Mouse (Mus musculus): ENCODE measurements around the gene Dbn1. TPM values are rescaled to one million over a fixed set of nuclear protein-coding genes. Genes with fewer than 3 reads are reported as not detected.
A peak's percentile ranks its signal among the peaks of the same experiment; 100 is the strongest.

The Dbn1 gene
- polyA plus RNA-seq, 1 experiment from 2014 or later, result 111 TPM

DNA sequence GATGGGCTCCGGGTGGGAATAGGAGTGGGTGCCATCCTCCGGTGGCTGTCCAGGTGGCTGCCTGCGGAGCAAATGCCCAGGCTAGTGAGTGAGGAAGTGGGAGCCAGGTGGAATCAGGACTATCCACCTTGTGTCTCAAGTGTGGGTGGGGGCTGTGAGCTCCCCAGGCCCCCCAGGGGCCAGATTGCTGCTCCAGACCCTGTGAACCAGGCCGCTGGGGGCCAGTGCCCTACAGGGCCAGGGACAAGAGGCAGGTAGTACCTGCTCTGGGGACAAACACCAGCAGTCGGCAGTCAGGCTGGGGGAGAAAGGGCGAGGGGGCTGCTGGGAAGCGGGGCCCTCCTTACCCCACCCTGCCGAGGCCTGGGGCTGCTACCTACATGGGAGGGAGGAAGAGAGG, 11.7 kb downstream of the Dbn1 start:
- Histone ChIP-seq H3K36me3 (ENCODE audit: control insufficient read depth, insufficient read depth, low read length) (peaks cover 24% of the 10 kb centered on the region), H3K27me3 (ENCODE audit: control insufficient read depth, insufficient read depth, low read length) (no peaks in the 10 kb centered on the region), H3K4me2 (ENCODE audit: low read depth, low read length) (no peak overlapping the region), H3K27ac (ENCODE audit: low read length) (no peak overlapping the region), H3K9ac (ENCODE audit: low read length) (no peak overlapping the region), H3K9me3 (replicated peaks; ENCODE audit: control insufficient read depth, low read length) (no peaks in the 10 kb centered on the region), H3K4me1 (ENCODE audit: control insufficient read depth, insufficient read depth, low read length) (peaks cover 12% of the 10 kb centered on the region), H3K4me3 (replicated peaks; ENCODE audit: low read length) (no peak overlapping the region)
- 90% methylated on average over 8 of the region's 8 CpGs for WGBS
- ATAC-seq (ENCODE audit: insufficient read depth, low FRiP score), result no peak

DNA sequence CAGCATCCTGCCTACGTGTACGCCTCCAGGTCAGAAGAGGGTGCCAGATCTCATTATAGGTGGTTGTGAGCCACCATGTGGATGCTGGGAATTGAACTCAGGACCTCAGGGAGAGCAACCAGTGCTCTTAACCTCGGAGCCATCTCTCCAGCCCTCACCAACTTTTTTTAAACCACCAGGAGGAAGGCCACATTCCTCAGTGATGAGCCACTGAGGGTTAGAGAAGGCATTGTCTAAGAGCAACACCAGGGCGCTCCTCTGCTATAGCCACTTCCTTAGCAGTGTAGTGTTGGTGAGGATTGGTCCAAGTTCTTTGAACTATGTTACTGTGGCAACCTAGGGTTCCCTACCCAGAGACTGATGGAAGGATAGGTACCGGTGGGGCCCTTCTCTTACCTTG, 12.2 kb downstream of the Dbn1 start:
- Histone ChIP-seq H3K9ac (ENCODE audit: low read length) (no peak overlapping the region), H3K36me3 (ENCODE audit: control insufficient read depth, insufficient read depth, low read length) (peaks cover 21% of the 10 kb centered on the region), H3K27ac (ENCODE audit: low read length) (no peak overlapping the region), H3K9me3 (replicated peaks; ENCODE audit: control insufficient read depth, low read length) (no peaks in the 10 kb centered on the region), H3K4me2 (ENCODE audit: low read depth, low read length) (no peak overlapping the region), H3K4me1 (ENCODE audit: control insufficient read depth, insufficient read depth, low read length) (peaks cover 17% of the 10 kb centered on the region), H3K4me3 (replicated peaks; ENCODE audit: low read length) (no peak overlapping the region), H3K27me3 (ENCODE audit: control insufficient read depth, insufficient read depth, low read length) (no peaks in the 10 kb centered on the region)
- no peak for ATAC-seq (ENCODE audit: insufficient read depth, low FRiP score)
- WGBS, result 82% methylated on average over 5 of the region's 5 CpGs

DNA sequence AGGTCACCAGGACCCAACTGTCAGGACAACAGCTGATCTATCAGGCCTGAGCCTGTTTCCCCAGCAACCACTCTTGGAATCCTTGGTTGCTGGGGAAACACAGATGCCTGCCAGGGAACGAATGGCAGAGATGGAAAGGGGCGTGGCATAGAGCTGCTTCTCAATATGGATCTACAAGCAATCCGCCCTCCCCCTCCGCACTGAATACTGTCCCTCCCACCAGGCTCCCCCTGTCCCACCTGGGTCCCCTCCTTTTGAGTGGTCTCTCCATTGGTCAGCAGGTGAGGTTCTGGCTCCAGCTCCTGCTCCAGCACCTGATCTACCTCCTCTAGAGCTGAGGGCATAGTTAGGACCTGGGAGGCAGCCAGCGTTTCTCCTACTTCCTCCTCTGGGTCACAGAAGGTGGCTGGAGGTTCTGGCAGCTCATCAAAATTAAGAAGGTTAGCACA, 13.3 kb downstream of the Dbn1 start:
- Histone ChIP-seq H3K4me1 (ENCODE audit: control insufficient read depth, insufficient read depth, low read length) (peaks cover 17% of the 10 kb centered on the region), H3K9me3 (replicated peaks; ENCODE audit: control insufficient read depth, low read length) (no peaks in the 10 kb centered on the region), H3K27ac (ENCODE audit: low read length) (no peak overlapping the region), H3K4me2 (ENCODE audit: low read depth, low read length) (no peak overlapping the region), H3K36me3 (ENCODE audit: control insufficient read depth, insufficient read depth, low read length) (peaks cover 15% of the 10 kb centered on the region), H3K9ac (ENCODE audit: low read length) (no peak overlapping the region), H3K27me3 (ENCODE audit: control insufficient read depth, insufficient read depth, low read length) (peaks cover 4% of the 10 kb centered on the region; the same call in 1 of the 2 replicates), H3K4me3 (replicated peaks; ENCODE audit: low read length) (no peak overlapping the region)
- ATAC-seq (ENCODE audit: insufficient read depth, low FRiP score), result no peak
- WGBS, result 55% methylated on average over 5 of the region's 5 CpGs

DNA sequence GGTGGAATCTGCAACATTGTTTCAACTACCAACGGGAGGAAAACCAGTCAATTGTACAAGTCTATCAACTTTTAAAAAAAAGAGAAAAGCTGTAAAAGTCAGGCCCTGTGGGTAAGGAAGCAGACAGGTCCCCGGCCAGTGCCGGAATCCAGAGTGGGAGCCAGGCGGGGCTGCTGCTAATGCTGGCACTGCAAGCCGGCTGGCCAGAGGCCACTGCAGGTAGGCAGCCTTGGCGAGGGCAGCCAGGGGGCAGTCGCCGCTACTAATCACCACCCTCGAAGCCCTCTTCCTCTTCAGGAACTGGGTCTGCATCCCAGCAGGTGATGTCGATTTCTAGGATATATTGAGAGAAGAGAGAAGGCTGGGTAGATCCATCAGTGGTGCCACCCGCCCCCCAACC, 13.9 kb downstream of the Dbn1 start:
- H3K27ac ChIP-seq (ENCODE audit: low read length), result no peak overlapping the region
- peaks cover 15% of the 10 kb centered on the region for H3K36me3 ChIP-seq (ENCODE audit: control insufficient read depth, insufficient read depth, low read length)
- H3K9ac ChIP-seq (ENCODE audit: low read length), result no peak overlapping the region
- 70% methylated on average over 11 of the region's 11 CpGs for WGBS
- no peak for ATAC-seq (ENCODE audit: insufficient read depth, low FRiP score)
- H3K4me3 ChIP-seq (replicated peaks; ENCODE audit: low read length), result no peak overlapping the region
- H3K4me1 ChIP-seq (ENCODE audit: control insufficient read depth, insufficient read depth, low read length), result peaks cover 17% of the 10 kb centered on the region
- no peaks in the 10 kb centered on the region for H3K9me3 ChIP-seq (replicated peaks; ENCODE audit: control insufficient read depth, low read length)
- peaks cover 4% of the 10 kb centered on the region; the same call in 1 of the 2 replicates for H3K27me3 ChIP-seq (ENCODE audit: control insufficient read depth, insufficient read depth, low read length)
- H3K4me2 ChIP-seq (ENCODE audit: low read depth, low read length), result no peak overlapping the region

DNA sequence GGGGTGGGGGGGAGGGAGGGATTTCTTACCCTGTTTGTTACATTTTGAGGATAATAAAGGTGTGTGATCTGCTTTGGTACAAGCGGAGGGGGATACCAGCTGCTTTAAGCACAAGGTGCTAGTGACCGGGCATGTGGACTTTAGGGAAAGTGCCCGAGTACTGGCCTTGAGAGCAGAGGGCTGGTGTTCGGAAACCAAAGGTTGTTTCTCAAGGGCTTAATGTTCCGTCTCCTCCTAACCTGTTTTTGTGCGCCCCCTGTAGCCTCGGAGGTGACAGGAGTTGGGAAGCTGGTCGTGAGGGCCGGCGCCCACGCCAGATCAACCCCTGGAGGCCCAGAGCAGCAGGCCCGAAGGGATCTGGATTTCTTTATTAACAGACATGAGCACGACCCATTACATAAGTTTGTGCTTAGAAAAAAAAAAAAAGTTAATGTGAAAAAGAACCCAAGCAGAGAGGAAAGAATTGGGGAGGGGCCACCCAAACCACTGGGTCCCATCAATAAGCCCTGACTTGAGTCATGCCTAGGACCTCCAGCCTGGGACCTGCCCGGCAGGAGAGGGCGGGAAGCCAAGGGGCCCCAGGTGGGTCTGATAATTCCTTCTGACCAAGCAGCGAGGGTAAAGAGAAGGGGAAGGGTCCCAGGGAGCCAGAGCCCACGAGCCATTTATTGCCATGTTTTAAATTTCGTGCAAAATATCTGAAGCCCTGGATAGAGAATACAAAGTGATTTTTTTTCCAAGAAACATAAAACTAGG, 14.7 kb downstream of the Dbn1 start:
- H3K4me3 ChIP-seq (replicated peaks; ENCODE audit: low read length), result peak overlapping the region; percentile 59
- no peaks in the 10 kb centered on the region for H3K9me3 ChIP-seq (replicated peaks; ENCODE audit: control insufficient read depth, low read length)
- WGBS, result 30% methylated on average over 18 of the region's 18 CpGs
- H3K27me3 ChIP-seq (ENCODE audit: control insufficient read depth, insufficient read depth, low read length), result peaks cover 4% of the 10 kb centered on the region; the same call in 1 of the 2 replicates
- H3K4me2 ChIP-seq (ENCODE audit: low read depth, low read length), result peak overlapping the region; percentile 100
- peak overlapping the region; percentile 31; the same call in 1 of the 2 replicates for H3K27ac ChIP-seq (ENCODE audit: low read length)
- H3K9ac ChIP-seq (ENCODE audit: low read length), result peak overlapping the region; percentile 79
- H3K4me1 ChIP-seq (ENCODE audit: control insufficient read depth, insufficient read depth, low read length), result peaks cover 17% of the 10 kb centered on the region
- H3K36me3 ChIP-seq (ENCODE audit: control insufficient read depth, insufficient read depth, low read length), result peaks cover 15% of the 10 kb centered on the region
- no peak for ATAC-seq (ENCODE audit: insufficient read depth, low FRiP score)

DNA sequence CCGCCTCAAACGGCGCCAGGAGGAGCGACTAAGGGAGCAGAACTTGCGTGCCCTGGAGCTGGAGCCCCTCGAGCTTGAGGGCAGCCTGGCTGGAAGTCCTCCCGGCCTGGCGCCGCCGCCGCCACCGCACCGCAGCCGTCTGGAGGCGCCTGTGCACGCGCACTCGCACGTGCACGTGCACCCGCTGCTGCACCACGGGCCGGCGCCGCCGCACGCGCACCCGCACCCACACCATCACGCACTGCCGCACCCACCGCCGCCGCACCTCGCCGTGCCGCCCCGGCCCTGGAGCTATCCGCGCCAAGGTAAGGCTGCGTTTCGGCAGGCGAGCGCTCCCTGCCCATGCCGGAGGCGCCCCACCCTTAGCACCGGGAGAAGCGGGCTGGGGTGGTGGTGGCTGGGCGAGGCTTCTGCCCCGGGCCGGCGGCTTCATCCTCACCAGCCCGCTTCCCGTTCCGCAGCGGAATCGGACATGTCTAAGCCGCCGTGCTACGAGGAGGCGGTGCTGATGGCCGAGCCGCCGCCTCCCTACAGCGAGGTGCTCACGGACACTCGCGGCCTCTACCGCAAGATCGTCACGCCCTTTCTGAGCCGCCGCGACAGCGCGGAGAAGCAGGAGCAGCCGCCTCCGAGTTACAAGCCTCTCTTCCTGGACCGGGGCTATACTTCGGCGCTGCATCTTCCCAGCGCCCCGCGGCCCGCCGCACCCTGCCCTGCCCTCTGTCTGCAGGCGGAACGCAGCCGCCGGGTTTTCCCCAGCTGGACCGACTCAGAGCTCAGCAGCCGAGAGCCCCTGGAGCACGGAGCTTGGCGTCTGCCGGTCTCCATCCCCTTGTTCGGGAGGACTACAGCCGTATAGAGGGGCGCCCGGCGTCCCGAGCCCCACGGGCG, 15.5 kb downstream of the Dbn1 start:
- Histone ChIP-seq H3K27me3 (ENCODE audit: control insufficient read depth, insufficient read depth, low read length) (peaks cover 4% of the 10 kb centered on the region; the same call in 1 of the 2 replicates), H3K27ac (ENCODE audit: low read length) (peak overlapping the region; percentile 31), H3K36me3 (ENCODE audit: control insufficient read depth, insufficient read depth, low read length) (peaks cover 14% of the 10 kb centered on the region), H3K4me3 (replicated peaks; ENCODE audit: low read length) (peak overlapping the region; percentile 59), H3K9me3 (replicated peaks; ENCODE audit: control insufficient read depth, low read length) (no peaks in the 10 kb centered on the region), H3K9ac (ENCODE audit: low read length) (peak overlapping the region; percentile 79), H3K4me1 (ENCODE audit: control insufficient read depth, insufficient read depth, low read length) (peaks cover 17% of the 10 kb centered on the region), H3K4me2 (ENCODE audit: low read depth, low read length) (peak overlapping the region; percentile 100)
- WGBS, result under 1% methylated on average over 87 of the region's 103 CpGs
- peak; percentile 48 for ATAC-seq (ENCODE audit: insufficient read depth, low FRiP score)

DNA sequence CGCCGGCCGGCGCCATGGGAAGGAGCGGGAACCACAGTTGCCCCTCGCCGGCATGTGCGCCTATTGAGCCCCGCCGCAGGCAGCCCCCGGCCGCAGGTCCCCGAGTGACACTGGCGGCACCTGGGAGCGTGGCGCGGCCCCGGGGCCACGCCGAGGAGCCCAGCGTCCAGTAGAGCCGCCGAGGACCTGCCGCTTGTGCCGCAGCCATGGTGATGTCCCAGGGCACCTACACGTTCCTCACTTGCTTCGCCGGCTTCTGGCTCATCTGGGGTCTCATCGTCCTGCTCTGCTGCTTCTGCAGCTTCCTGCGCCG, 16.1 kb downstream of the Dbn1 start:
- Histone ChIP-seq H3K9me3 (replicated peaks; ENCODE audit: control insufficient read depth, low read length) (no peaks in the 10 kb centered on the region), H3K4me3 (replicated peaks; ENCODE audit: low read length) (peak overlapping the region; percentile 59), H3K27ac (ENCODE audit: low read length) (peak overlapping the region; percentile 23; the same call in 1 of the 2 replicates), H3K4me1 (ENCODE audit: control insufficient read depth, insufficient read depth, low read length) (peaks cover 17% of the 10 kb centered on the region), H3K36me3 (ENCODE audit: control insufficient read depth, insufficient read depth, low read length) (peaks cover 9% of the 10 kb centered on the region), H3K9ac (ENCODE audit: low read length) (peak overlapping the region; percentile 79), H3K27me3 (ENCODE audit: control insufficient read depth, insufficient read depth, low read length) (peaks cover 4% of the 10 kb centered on the region; the same call in 1 of the 2 replicates), H3K4me2 (ENCODE audit: low read depth, low read length) (peak overlapping the region; percentile 100)
- peak; percentile 14; the same call in 1 of the 2 replicates for ATAC-seq (ENCODE audit: insufficient read depth, low FRiP score)
- under 1% methylated on average over 31 of the region's 31 CpGs for WGBS

DNA sequence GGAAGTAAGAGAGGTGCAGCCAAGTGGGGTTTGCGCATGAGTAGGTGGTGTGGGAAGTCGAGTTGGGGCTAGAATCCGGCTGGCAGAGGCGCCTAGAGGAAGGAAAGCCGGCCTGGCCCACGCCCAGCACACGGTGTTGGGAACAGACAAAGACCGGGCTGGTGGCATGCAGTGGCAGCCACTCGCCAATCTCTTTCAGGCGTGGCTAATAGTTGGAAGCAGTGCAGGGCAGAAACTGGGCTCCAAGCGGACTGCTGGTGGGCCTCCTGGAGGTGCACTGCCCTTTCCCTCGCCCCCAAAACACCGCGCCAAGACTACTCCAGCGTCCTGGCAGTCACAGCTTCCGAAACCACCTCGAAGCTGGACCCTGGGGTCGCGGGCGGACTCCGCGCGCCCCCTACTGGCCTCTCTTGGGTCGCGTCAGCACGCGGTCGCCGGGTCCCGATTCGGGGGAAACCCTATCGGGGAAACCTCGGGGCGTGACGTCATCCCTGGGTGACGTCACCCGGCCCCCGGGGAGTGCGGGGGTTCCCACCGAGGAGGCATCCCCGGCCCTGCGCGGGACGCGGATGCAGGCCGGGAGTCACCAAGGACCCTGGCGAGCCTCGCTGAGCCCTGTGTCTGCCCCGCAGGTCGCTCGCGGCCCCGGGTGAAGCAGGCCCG, 16.6 kb downstream of the Dbn1 start:
- WGBS, result 1% methylated on average over 54 of the region's 54 CpGs
- peaks cover 8% of the 10 kb centered on the region for H3K36me3 ChIP-seq (ENCODE audit: control insufficient read depth, insufficient read depth, low read length)
- H3K27me3 ChIP-seq (ENCODE audit: control insufficient read depth, insufficient read depth, low read length), result peaks cover 4% of the 10 kb centered on the region; the same call in 1 of the 2 replicates
- peak; percentile 71 for ATAC-seq (ENCODE audit: insufficient read depth, low FRiP score)
- H3K9ac ChIP-seq (ENCODE audit: low read length), result peak overlapping the region; percentile 79
- peaks cover 17% of the 10 kb centered on the region for H3K4me1 ChIP-seq (ENCODE audit: control insufficient read depth, insufficient read depth, low read length)
- H3K27ac ChIP-seq (ENCODE audit: low read length), result peak overlapping the region; percentile 23; the same call in 1 of the 2 replicates
- peak overlapping the region; percentile 100 for H3K4me2 ChIP-seq (ENCODE audit: low read depth, low read length)
- no peaks in the 10 kb centered on the region for H3K9me3 ChIP-seq (replicated peaks; ENCODE audit: control insufficient read depth, low read length)
- peak overlapping the region; percentile 59 for H3K4me3 ChIP-seq (replicated peaks; ENCODE audit: low read length)
